Mouse (Mus musculus): ENCODE results near the gene Ccdc157. TPM values are rescaled to one million over a fixed set of nuclear protein-coding genes. Genes with fewer than 3 reads are reported as not detected.
"Not testable (repeated sequence)": the region's sequence is repeated elsewhere in the genome, so short reads cannot be mapped to it uniquely, and the experiment has no call there.

Gene Ccdc157
- polyA plus RNA-seq, 1 experiment, result 15.8 TPM

DNA sequence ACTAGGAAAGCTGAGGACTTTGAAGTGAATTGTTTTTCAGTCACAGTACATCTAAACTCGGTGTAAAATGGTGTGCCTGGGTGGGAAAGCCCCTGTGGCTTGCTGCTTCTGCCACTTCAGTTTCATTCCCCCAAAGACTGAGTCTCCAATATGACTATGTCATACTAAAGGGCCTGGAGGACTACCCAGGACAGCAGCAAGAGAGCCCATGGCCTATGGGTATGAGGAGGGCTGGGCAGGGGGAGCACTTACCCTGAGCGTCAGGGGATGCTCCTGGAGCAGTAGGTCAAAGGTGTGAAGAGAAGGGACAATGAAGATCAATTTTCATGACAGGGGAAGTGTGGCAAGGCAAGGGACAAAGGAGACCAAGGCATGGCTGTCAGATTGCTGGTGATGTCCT lies 21.1 kb downstream of the Ccdc157 start:
- Histone ChIP-seq H3K27me3 (ENCODE audit: control insufficient read depth, insufficient read depth, low read length) (no peaks in the 10 kb centered on the region), H3K4me1 (ENCODE audit: control insufficient read depth, insufficient read depth, low read length) (peaks cover 5% of the 10 kb centered on the region; the same call in 1 of the 2 replicates), H3K27ac (ENCODE audit: insufficient read depth, low read length) (no peak overlapping the region), H3K4me3 (replicated peaks; ENCODE audit: insufficient read depth, low read depth, low read length) (no peak overlapping the region)
- TF ChIP-seq POLR2A (IDR thresholded peaks at IDR 0.05; ENCODE audit: borderline replicate concordance, insufficient read depth, low read length), result no peak
- TF ChIP-seq CTCF (IDR thresholded peaks at IDR 0.05; ENCODE audit: borderline replicate concordance, insufficient read depth, low read depth, low read length), result no peak
- WGBS, result 83% methylated on average over 2 of the region's 2 CpGs
- DNase-seq, result no peak

DNA sequence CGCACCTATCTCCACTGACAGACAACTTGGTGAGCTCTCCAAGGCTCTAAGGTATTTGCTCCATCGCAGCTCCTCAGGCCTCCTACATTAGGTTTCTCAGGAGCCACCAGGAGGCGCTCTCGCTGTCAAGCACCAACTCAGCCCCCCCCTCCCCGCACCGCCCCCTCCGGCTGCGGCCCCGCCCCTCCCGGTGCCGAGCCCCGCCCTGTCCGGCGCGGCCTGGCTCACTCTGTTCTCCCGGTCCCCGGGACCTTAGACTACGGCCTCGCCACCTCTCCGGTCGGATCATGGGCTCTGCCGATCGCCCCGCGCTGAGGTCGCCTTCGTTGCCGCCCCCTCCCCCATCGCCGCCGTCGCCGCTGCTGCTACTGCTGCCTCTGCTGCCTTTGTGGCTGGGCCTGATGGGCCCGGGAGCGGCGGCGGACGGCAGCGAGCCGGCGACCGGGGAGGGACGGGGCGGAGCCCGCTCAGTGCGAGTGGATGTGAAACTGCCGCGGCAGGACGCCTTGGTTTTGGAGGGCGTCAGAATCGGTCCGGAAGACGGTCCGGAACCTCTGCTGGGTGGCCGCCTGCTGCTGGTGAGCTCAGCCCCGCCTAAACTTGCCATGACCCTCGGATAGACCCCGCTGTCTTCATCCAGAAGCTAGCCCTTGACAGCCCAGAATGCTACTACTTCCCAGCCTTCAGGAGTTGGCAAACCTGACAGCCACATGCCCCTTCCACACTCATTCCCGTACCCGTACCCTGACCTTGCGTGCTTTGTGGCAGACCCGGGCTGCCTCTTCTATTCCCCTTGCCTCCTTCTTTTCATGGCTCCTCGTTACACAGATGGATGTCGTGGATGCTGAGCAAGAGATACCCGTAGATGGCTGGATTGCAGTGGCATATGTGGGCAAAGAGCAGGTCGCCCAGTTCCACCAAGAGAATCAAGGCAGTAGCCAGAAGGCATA lies 24.8 kb downstream of the Ccdc157 start, which contains the start of gene Rnf215:
Gene Rnf215, plus strand, starts transcription at position 217 of the 950 bp plus-strand sequence.
- peak; percentile 88 to 91 for DNase-seq
- H3K4me3 ChIP-seq (replicated peaks; ENCODE audit: insufficient read depth, low read depth, low read length), result peak within 1 kb of the TSS; percentile 92
- WGBS, result under 1% methylated on average over 65 of the region's 66 CpGs
- H3K27me3 ChIP-seq (ENCODE audit: control insufficient read depth, insufficient read depth, low read length), result no peaks in the 10 kb centered on the region
- H3K27ac ChIP-seq (ENCODE audit: insufficient read depth, low read length), result peak within 1 kb of the TSS; percentile 63
- peaks cover 5% of the 10 kb centered on the region; the same call in 1 of the 2 replicates for H3K4me1 ChIP-seq (ENCODE audit: control insufficient read depth, insufficient read depth, low read length)
- TF ChIP-seq POLR2A (IDR thresholded peaks at IDR 0.05; ENCODE audit: borderline replicate concordance, insufficient read depth, low read length) (peak; percentile 58; the same call in 1 of the 2 replicates), CTCF (IDR thresholded peaks at IDR 0.05; ENCODE audit: borderline replicate concordance, insufficient read depth, low read depth, low read length) (peak; percentile 51; the same call in 1 of the 2 replicates)

DNA sequence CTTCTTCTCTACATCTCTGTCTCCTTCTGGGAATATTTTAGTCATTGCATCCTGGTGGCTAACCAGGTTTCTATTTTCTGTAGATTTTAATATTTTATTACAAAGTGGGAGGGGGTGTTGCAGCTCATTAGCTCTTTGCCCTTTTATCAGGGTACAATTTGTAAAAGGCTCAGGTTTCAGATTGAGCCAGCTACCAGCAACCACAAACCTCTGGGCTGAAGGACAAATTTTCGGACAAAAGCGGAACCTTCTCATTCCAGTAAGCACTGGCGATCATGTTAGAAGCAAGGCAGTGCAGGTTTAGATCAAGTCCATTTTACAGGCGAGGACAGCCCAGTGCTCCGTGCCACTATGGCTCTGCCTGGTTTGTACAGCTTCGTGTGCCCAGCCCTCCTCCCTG lies 25.7 kb downstream of the Ccdc157 start:
- no peaks in the 10 kb centered on the region for H3K27me3 ChIP-seq (ENCODE audit: control insufficient read depth, insufficient read depth, low read length)
- TF ChIP-seq POLR2A (IDR thresholded peaks at IDR 0.05; ENCODE audit: borderline replicate concordance, insufficient read depth, low read length) (no peak), CTCF (IDR thresholded peaks at IDR 0.05; ENCODE audit: borderline replicate concordance, insufficient read depth, low read depth, low read length) (no peak)
- no peak for DNase-seq
- WGBS, result 61% methylated on average over 6 of the region's 6 CpGs
- H3K4me3 ChIP-seq (replicated peaks; ENCODE audit: insufficient read depth, low read depth, low read length), result peak overlapping the region; percentile 92
- peak overlapping the region; percentile 44 for H3K27ac ChIP-seq (ENCODE audit: insufficient read depth, low read length)
- peaks cover 5% of the 10 kb centered on the region; the same call in 1 of the 2 replicates for H3K4me1 ChIP-seq (ENCODE audit: control insufficient read depth, insufficient read depth, low read length)

DNA sequence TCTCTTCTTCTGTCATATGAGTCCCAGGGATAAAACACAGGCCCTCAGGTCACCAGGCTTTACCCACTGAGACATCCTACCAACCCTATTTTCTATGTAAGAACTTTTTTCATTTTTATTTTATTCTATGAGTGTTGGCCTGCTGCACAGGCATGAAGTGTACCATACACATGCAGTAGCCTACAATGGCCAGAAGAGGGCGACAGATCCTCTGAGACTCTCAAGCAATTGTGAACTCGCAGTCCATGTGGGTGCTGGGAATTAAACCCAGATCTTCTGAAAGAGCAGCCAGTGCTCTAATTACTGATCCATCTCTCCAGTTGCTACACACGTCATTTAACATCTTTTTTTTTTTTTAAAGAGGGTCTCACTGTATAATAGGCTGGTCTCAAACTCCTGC lies 26.6 kb downstream of the Ccdc157 start:
- TF ChIP-seq POLR2A (IDR thresholded peaks at IDR 0.05; ENCODE audit: borderline replicate concordance, insufficient read depth, low read length), result no peak
- TF ChIP-seq CTCF (IDR thresholded peaks at IDR 0.05; ENCODE audit: borderline replicate concordance, insufficient read depth, low read depth, low read length), result peak; percentile 26
- 58% methylated on average over 3 of the region's 3 CpGs for WGBS
- Histone ChIP-seq H3K27me3 (ENCODE audit: control insufficient read depth, insufficient read depth, low read length) (no peaks in the 10 kb centered on the region), H3K27ac (ENCODE audit: insufficient read depth, low read length) (no peak overlapping the region), H3K4me1 (ENCODE audit: control insufficient read depth, insufficient read depth, low read length) (peaks cover 5% of the 10 kb centered on the region; the same call in 1 of the 2 replicates), H3K4me3 (replicated peaks; ENCODE audit: insufficient read depth, low read depth, low read length) (no peak overlapping the region)
- peak in 1 of 2 experiments; percentile 24 for DNase-seq

DNA sequence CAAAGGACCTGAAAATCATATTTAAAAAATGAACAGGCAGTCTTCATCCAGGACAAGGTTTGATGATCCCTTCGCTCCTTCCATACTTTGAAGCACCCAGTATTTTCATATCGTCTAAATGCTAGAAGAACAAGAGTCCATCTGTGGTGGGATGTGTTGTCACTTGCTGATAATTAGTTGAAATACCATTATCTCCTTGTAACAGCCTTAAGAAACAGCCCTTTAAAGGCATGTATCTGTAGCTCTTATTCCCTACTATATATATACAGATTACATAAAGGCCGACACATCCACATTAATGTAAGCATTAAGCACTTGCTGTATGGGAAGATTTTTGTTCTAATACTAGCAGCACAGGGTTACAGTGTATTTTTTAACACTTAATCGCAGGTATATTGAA lies 31.6 kb downstream of the Ccdc157 start:
- H3K27me3 ChIP-seq (ENCODE audit: control insufficient read depth, insufficient read depth, low read length); H3K4me1 ChIP-seq (ENCODE audit: control insufficient read depth, insufficient read depth, low read length); H3K4me3 ChIP-seq (replicated peaks; ENCODE audit: insufficient read depth, low read depth, low read length); DNase-seq; H3K27ac ChIP-seq (ENCODE audit: insufficient read depth, low read length): not testable (repeated sequence)
- WGBS, result 96% methylated on average over 4 of the region's 4 CpGs

DNA sequence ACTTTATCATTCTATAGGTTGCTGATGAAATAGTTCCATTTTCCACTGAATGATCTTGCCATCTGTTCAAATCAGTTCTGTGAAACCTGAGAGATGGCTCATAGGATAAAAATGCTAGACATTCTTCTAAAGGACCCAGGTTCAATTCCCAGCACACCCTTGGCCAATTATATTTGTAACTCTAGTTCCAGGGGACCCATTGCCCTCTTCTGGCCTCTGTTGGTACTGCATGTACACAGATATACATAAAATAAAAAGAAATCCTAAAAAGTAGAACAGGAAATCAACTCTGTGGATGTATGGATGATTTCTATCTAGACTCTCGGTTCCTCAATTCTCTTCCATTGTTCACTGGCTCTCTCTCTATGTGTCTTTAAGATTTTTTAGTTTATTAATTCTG lies 33.0 kb downstream of the Ccdc157 start:
- no peak for DNase-seq
- Histone ChIP-seq H3K27me3 (ENCODE audit: control insufficient read depth, insufficient read depth, low read length) (no peaks in the 10 kb centered on the region), H3K27ac (ENCODE audit: insufficient read depth, low read length) (no peak overlapping the region), H3K4me3 (replicated peaks; ENCODE audit: insufficient read depth, low read depth, low read length) (no peak overlapping the region), H3K4me1 (ENCODE audit: control insufficient read depth, insufficient read depth, low read length) (no peaks in the 10 kb centered on the region)
- 98% methylated on average over 1 of the region's 1 CpGs for WGBS
- no peak for TF ChIP-seq POLR2A (IDR thresholded peaks at IDR 0.05; ENCODE audit: borderline replicate concordance, insufficient read depth, low read length)
- no peak for TF ChIP-seq CTCF (IDR thresholded peaks at IDR 0.05; ENCODE audit: borderline replicate concordance, insufficient read depth, low read depth, low read length)

DNA sequence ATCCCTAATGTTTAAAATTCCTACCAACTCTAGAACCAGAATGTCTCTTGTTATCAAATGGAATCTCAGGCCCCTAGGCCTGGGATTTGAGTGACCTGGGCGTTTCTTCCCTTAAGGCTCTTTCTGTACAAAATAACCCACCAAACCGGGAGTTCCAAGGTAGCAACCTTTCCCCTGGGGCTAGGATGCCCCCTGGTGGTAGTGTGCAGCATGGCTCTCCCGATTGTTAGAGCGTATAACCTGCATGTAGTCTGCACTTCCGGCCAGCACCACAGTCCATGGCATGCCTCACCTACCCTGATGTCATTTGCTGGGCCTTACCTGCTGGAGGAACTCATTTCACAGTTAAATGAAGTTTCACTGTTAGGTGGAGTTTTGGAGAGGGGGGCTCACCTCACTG lies 36.2 kb downstream of the Ccdc157 start:
- Histone ChIP-seq H3K4me3 (replicated peaks; ENCODE audit: insufficient read depth, low read depth, low read length) (no peak overlapping the region), H3K27ac (ENCODE audit: insufficient read depth, low read length) (no peak overlapping the region), H3K4me1 (ENCODE audit: control insufficient read depth, insufficient read depth, low read length) (no peaks in the 10 kb centered on the region), H3K27me3 (ENCODE audit: control insufficient read depth, insufficient read depth, low read length) (no peaks in the 10 kb centered on the region)
- no peak for DNase-seq
- no peak for TF ChIP-seq POLR2A (IDR thresholded peaks at IDR 0.05; ENCODE audit: borderline replicate concordance, insufficient read depth, low read length)
- TF ChIP-seq CTCF (IDR thresholded peaks at IDR 0.05; ENCODE audit: borderline replicate concordance, insufficient read depth, low read depth, low read length), result peak; percentile 58
- WGBS, result 55% methylated on average over 5 of the region's 5 CpGs

Measured in cerebellum, adult 2 months (tissue).